Mouse (Mus musculus): Measurements from ENCODE around the gene Olfr1329.

DNA sequence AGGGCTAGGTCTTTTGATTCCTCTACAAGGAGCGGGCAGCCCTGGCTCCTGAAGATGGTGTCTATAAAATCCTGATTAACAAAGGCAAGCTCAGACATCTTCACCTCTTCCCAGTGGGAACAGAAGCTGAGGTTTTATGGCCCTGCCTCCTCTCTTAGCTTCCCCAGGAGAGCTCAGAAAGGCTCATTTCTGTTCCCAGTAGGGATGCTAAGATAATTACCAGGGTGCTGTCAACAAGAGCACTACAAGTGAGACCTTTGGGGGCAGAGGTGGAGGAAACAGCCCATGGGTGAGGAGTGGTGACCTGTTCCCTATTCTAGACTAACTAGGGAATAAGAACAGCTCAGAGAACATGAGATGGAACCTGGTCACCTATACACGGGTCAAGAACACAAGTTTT, 21.2 kb upstream of the Olfr1329 start, which contains the start of gene Olfr1328:
- no peak for TF ChIP-seq CTCF (IDR thresholded peaks at IDR 0.05; ENCODE audit: low read depth, low read length)
- TF ChIP-seq TAL1 (conservative IDR thresholded peaks at IDR 0.05; ENCODE audit: low read depth, low read length) = no peak
- no peak for TF ChIP-seq GATA2 (IDR thresholded peaks at IDR 0.05; ENCODE audit: borderline replicate concordance, low read depth, low read length)

All from G1E (cell line).